Mouse (Mus musculus) embryonic facial prominence, embryonic 12.5 days (tissue): ENCODE measurements around the gene Pafah1b2. TPM values are rescaled to one million over a fixed set of nuclear protein-coding genes. Genes with fewer than 3 reads are reported as not detected.

Source experiments
- ATAC-seq: fragments of 200-750 bp; cut with Nextera tagmentation; 2 replicates; pipeline ENCODE4 v1.8.0; 2017; ENCODE audit not compliant: insufficient number of reproducible peaks, insufficient read depth, low FRiP score, low TSS enrichment
- H3K27ac ChIP-seq: fragments of 300-500 bp; sonication (generic); 2 replicates; pipeline ENCODE4 v1.5.1; 2016; ENCODE audit warnings: mild to moderate bottlenecking
- H3K27me3 ChIP-seq: fragments of 300-500 bp; sonication (generic); 2 replicates; pipeline ENCODE4 v1.6.1; 2016; ENCODE audit warnings: mild to moderate bottlenecking, moderate library complexity
- H3K36me3 ChIP-seq: fragments of 300-500 bp; sonication (generic); 2 replicates; pipeline ENCODE4 v1.6.1; 2016; ENCODE audit warnings: mild to moderate bottlenecking
- H3K4me1 ChIP-seq: fragments of 300-500 bp; sonication (generic); 2 replicates; pipeline ENCODE4 v1.6.1; 2016
- H3K4me2 ChIP-seq: fragments of 300-500 bp; sonication (generic); replicated peaks from 2 replicates; pipeline ENCODE4 v1.6.1; 2016; ENCODE audit warnings: mild to moderate bottlenecking, moderate library complexity
- H3K4me3 ChIP-seq: fragments of 300-500 bp; sonication (generic); 2 replicates; pipeline ENCODE4 v1.5.1; 2016; ENCODE audit warnings: mild to moderate bottlenecking
- H3K9ac ChIP-seq: fragments of 300-500 bp; sonication (generic); 2 replicates; pipeline ENCODE4 v1.6.1; 2016; ENCODE audit warnings: mild to moderate bottlenecking, moderate library complexity
- H3K9me3 ChIP-seq: fragments of 300-500 bp; sonication (generic); 2 replicates; pipeline ENCODE4 v1.6.1; 2016; ENCODE audit warnings: mild to moderate bottlenecking, moderate library complexity
- WGBS: fragments of 180-500 bp; shearing (Covaris S2); methylation state at CpG from one replicate; pipeline ENCODE4 v1.1.7; 2016; 5-methylcytosine and 5-hydroxymethylcytosine counted together
- polyA plus RNA-seq: library from polyadenylated mRNA; unstranded; fragments of >200 nt; fragmentation: Nextera tagmentation; extraction: Ambion mirVana; gene quantifications from 2 replicates; pipeline ENCODE4 v1.2.1, GENCODE M21; 2016

The Pafah1b2 gene
- polyA plus RNA-seq, 1 experiment from 2014 or later, result 231 TPM

- Histone ChIP-seq H3K4me2 (no peak overlapping the region), H3K9ac (no peak overlapping the region), H3K9me3 (no peaks in the 10 kb centered on the region), H3K36me3 (peaks cover 14% of the 10 kb centered on the region), H3K4me3 (no peak overlapping the region), H3K27me3 (no peaks in the 10 kb centered on the region), H3K4me1 (peaks cover 20% of the 10 kb centered on the region), H3K27ac (no peak overlapping the region)
- 85% methylated on average over 6 of the region's 6 CpGs for WGBS
- ATAC-seq, result no peak
Measured at GRCm38 (mm10) chr9:46019975-46020374, 7.5 kb upstream of the Pafah1b2 start.

- no peaks in the 10 kb centered on the region for H3K27me3 ChIP-seq
- H3K9ac ChIP-seq, result no peak overlapping the region
- no peak overlapping the region for H3K4me3 ChIP-seq
- no peaks in the 10 kb centered on the region for H3K9me3 ChIP-seq
- ATAC-seq, result no peak
- no peak overlapping the region for H3K4me2 ChIP-seq
- peaks cover 34% of the 10 kb centered on the region for H3K4me1 ChIP-seq
- 89% methylated on average over 6 of the region's 6 CpGs for WGBS
- H3K36me3 ChIP-seq, result peaks cover 14% of the 10 kb centered on the region
- no peak overlapping the region for H3K27ac ChIP-seq
Measured at GRCm38 (mm10) chr9:46018316-46018715, 5.8 kb upstream of the Pafah1b2 start.

GRCm38 (mm10) chr9:46016417-46016816, 3.9 kb upstream of the Pafah1b2 start:
- no peak overlapping the region for H3K4me3 ChIP-seq
- no peak overlapping the region for H3K9ac ChIP-seq
- WGBS, result 63% methylated on average over 4 of the region's 4 CpGs
- no peak overlapping the region for H3K27ac ChIP-seq
- H3K4me2 ChIP-seq, result no peak overlapping the region; the same call in 1 of the 2 replicates
- no peaks in the 10 kb centered on the region for H3K9me3 ChIP-seq
- H3K4me1 ChIP-seq, result peaks cover 35% of the 10 kb centered on the region
- ATAC-seq, result no peak
- H3K36me3 ChIP-seq, result peaks cover 13% of the 10 kb centered on the region
- H3K27me3 ChIP-seq, result no peaks in the 10 kb centered on the region

GRCm38 (mm10) chr9:46015831-46016230, 3.3 kb upstream of the Pafah1b2 start:
- Histone ChIP-seq H3K9ac (no peak overlapping the region), H3K4me3 (no peak overlapping the region), H3K27me3 (no peaks in the 10 kb centered on the region), H3K4me2 (peak overlapping the region; percentile 23; the same call in 1 of the 2 replicates), H3K27ac (no peak overlapping the region), H3K9me3 (no peaks in the 10 kb centered on the region), H3K4me1 (peaks cover 35% of the 10 kb centered on the region), H3K36me3 (peaks cover 9% of the 10 kb centered on the region)
- WGBS, result 29% methylated on average over 9 of the region's 9 CpGs
- no peak for ATAC-seq

- Histone ChIP-seq H3K9me3 (no peaks in the 10 kb centered on the region), H3K4me1 (peaks cover 35% of the 10 kb centered on the region), H3K27ac (peak overlapping the region; percentile 50), H3K4me3 (peak overlapping the region; percentile 9; the same call in 1 of the 2 replicates), H3K27me3 (no peaks in the 10 kb centered on the region), H3K9ac (no peak overlapping the region), H3K4me2 (peak overlapping the region; percentile 73), H3K36me3 (peaks cover 7% of the 10 kb centered on the region; the same call in 1 of the 2 replicates)
- WGBS, result 38% methylated on average over 8 of the region's 8 CpGs
- ATAC-seq, result no peak
Measured at GRCm38 (mm10) chr9:46015081-46015551, 2.6 kb upstream of the Pafah1b2 start.

- Histone ChIP-seq H3K27me3 (no peaks in the 10 kb centered on the region), H3K4me2 (peak overlapping the region; percentile 73), H3K9me3 (no peaks in the 10 kb centered on the region), H3K4me3 (peak overlapping the region; percentile 95), H3K9ac (0 out of 2 replicates have a peak overlapping the region, but pooled peaks have one; percentile 15), H3K27ac (peak overlapping the region; percentile 41; the same call in 1 of the 2 replicates), H3K36me3 (peaks cover 7% of the 10 kb centered on the region; the same call in 1 of the 2 replicates), H3K4me1 (peaks cover 35% of the 10 kb centered on the region)
- no peak for ATAC-seq
- WGBS, result 3% methylated on average over 10 of the region's 10 CpGs
Measured at GRCm38 (mm10) chr9:46014251-46014681, 1.8 kb upstream of the Pafah1b2 start.

- Histone ChIP-seq H3K4me1 (peaks cover 35% of the 10 kb centered on the region), H3K9ac (peak overlapping the region; percentile 97), H3K36me3 (peaks cover 4% of the 10 kb centered on the region; the same call in 1 of the 2 replicates), H3K27ac (0 out of 2 replicates have a peak overlapping the region, but pooled peaks have one; percentile 86), H3K27me3 (no peaks in the 10 kb centered on the region), H3K9me3 (no peaks in the 10 kb centered on the region), H3K4me3 (peak overlapping the region; percentile 95), H3K4me2 (peak overlapping the region; percentile 73)
- ATAC-seq, result no peak
- 2% methylated on average over 5 of the region's 5 CpGs for WGBS
Measured at GRCm38 (mm10) chr9:46013616-46014015, 1.1 kb upstream of the Pafah1b2 start.

GRCm38 (mm10) chr9:46013009-46013586, 608 bp upstream of the Pafah1b2 start:
- no peaks in the 10 kb centered on the region for H3K9me3 ChIP-seq
- no peaks in the 10 kb centered on the region for H3K36me3 ChIP-seq
- no peaks in the 10 kb centered on the region for H3K27me3 ChIP-seq
- H3K9ac ChIP-seq, result peak overlapping the region; percentile 97
- H3K4me3 ChIP-seq, result peak overlapping the region; percentile 95
- H3K4me2 ChIP-seq, result peak overlapping the region; percentile 73
- under 1% methylated on average over 46 of the region's 46 CpGs for WGBS
- ATAC-seq, result peak; percentile 74
- peak overlapping the region; percentile 86 for H3K27ac ChIP-seq
- H3K4me1 ChIP-seq, result peaks cover 35% of the 10 kb centered on the region

GRCm38 (mm10) chr9:46011094-46011970, 1.2 kb downstream of the Pafah1b2 start:
- no peak for ATAC-seq
- Histone ChIP-seq H3K4me3 (no peak overlapping the region; the same call in 1 of the 2 replicates), H3K4me1 (peaks cover 31% of the 10 kb centered on the region), H3K4me2 (peak overlapping the region; percentile 73; the same call in 1 of the 2 replicates), H3K27me3 (no peaks in the 10 kb centered on the region), H3K9me3 (no peaks in the 10 kb centered on the region), H3K36me3 (no peaks in the 10 kb centered on the region), H3K9ac (0 out of 2 replicates have a peak overlapping the region, but pooled peaks have one; percentile 53), H3K27ac (no peak overlapping the region)
- WGBS, result 54% methylated on average over 3 of the region's 3 CpGs

GRCm38 (mm10) chr9:46009669-46009983, 2.9 kb downstream of the Pafah1b2 start:
- H3K4me1 ChIP-seq, result peaks cover 14% of the 10 kb centered on the region
- WGBS, result 38% methylated on average over 1 of the region's 1 CpGs
- H3K27me3 ChIP-seq, result no peaks in the 10 kb centered on the region
- no peaks in the 10 kb centered on the region for H3K9me3 ChIP-seq
- H3K36me3 ChIP-seq, result no peaks in the 10 kb centered on the region
- ATAC-seq, result no peak
- H3K4me3 ChIP-seq, result no peak overlapping the region
- no peak overlapping the region for H3K4me2 ChIP-seq
- H3K27ac ChIP-seq, result no peak overlapping the region
- no peak overlapping the region for H3K9ac ChIP-seq

GRCm38 (mm10) chr9:46008931-46009668, 3.4 kb downstream of the Pafah1b2 start:
- no peak for ATAC-seq
- WGBS, result 73% methylated on average over 6 of the region's 7 CpGs
- Histone ChIP-seq H3K9ac (no peak overlapping the region), H3K4me2 (no peak overlapping the region), H3K27ac (no peak overlapping the region), H3K27me3 (no peaks in the 10 kb centered on the region), H3K9me3 (no peaks in the 10 kb centered on the region), H3K4me3 (no peak overlapping the region), H3K36me3 (no peaks in the 10 kb centered on the region), H3K4me1 (peaks cover 9% of the 10 kb centered on the region)
